Comparison of ENCODE assay signal across 8 mouse cellular contexts in the genomic region with DNA sequence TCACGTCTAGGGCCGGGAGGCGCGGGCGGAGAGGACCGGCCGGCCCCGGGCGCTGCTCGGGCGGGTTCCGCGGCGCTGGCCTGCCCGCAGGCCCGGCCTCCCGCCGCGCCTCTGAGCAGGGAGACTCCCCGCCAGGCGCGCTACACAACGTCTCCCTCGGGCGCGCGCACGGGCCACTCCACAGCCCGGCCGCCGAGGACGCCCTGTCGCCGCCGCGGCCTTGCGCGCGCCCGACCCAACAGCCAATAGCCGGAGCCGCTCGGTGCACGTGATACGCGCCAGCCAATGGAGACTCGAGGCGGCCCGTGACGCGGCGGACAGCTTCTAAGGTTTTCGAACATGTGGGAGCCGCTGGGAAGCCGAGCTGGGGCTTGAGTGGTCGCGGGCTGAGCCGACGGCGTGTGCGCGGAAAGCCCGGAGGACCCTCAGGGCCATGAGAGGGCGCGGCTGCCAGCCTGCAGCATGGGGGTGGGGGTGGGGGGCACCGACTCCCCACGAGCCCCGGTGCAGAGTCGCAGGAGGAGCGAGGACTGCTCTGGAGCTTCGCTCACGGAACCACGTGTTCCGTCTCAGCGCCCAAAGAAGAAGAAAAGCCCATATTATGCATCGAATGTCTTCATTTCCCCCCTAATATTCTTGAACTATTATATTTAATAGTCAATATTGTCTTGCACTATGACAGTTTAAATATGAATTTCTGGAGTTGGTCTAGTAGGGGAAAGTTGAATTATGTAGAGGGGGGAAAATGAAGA. TPM values are rescaled to one million over a fixed set of nuclear protein-coding genes. Genes with fewer than 3 reads are reported as not detected.
DNase-seq lines count a peak whose midpoint lies in the region; ATAC-seq and TF ChIP-seq lines count a peak whose summit lies in the region.

A gene (minus strand): TSS at position 232 of the 752 bp plus-strand sequence.

- peak; percentile 96 for ATAC-seq in limb, embryonic 12.5 days (ENCODE audit: insufficient number of reproducible peaks, insufficient read depth, low FRiP score, low TSS enrichment, low read depth)
- peak; percentile 99 for ATAC-seq in midbrain, embryonic 14.5 days (ENCODE audit: low FRiP score, low TSS enrichment)

- peak within 1 kb of the TSS; percentile 89 for H3K9ac ChIP-seq in limb, embryonic 12.5 days (replicated peaks)
- peak within 1 kb of the TSS; percentile 93 for H3K9ac ChIP-seq in midbrain, embryonic 14.5 days (replicated peaks; ENCODE audit: low read length)

- TF ChIP-seq CTCF in embryonic fibroblast, embryonic 13.5 days (IDR thresholded peaks at IDR 0.05; ENCODE audit: borderline replicate concordance, insufficient read depth, low read length): no peak

- H3K9me3 ChIP-seq in limb, embryonic 12.5 days: no peaks in the 10 kb centered on the region
- H3K9me3 ChIP-seq in midbrain, embryonic 14.5 days (ENCODE audit: control insufficient read depth, low read length): no peaks in the 10 kb centered on the region

- peak within 1 kb of the TSS; percentile 74 for H3K27ac ChIP-seq in embryonic fibroblast, embryonic 13.5 days (ENCODE audit: insufficient read depth, low read length)
- peak within 1 kb of the TSS; percentile 80 for H3K27ac ChIP-seq in limb, embryonic 12.5 days
- peak within 1 kb of the TSS; percentile 90 for H3K27ac ChIP-seq in midbrain, embryonic 14.5 days (replicated peaks; ENCODE audit: low read depth, low read length)

- H3K36me3 ChIP-seq in limb, embryonic 12.5 days: no peaks in the 10 kb centered on the region
- H3K36me3 ChIP-seq in midbrain, embryonic 14.5 days (ENCODE audit: control insufficient read depth, insufficient read depth, low read length): no peaks in the 10 kb centered on the region

- WGBS in limb, embryonic 12.5 days: 3% methylated on average over 76 of the region's 76 CpGs
- 2% methylated on average over 74 of the region's 76 CpGs for WGBS in midbrain, embryonic 14.5 days

- DNase-seq in 3T3-L1 (ENCODE audit: low read depth, low spot score): peak; percentile 88
- DNase-seq in brain, adult 2 months (ENCODE audit: low read depth, low spot score): peak; percentile 97
- DNase-seq in heart, adult 8-10 months (ENCODE audit: low spot score): peak; percentile 95
- peak; percentile 96 to 98 for DNase-seq in kidney, adult 8-10 months
- DNase-seq in midbrain, embryonic 14.5 days: peak; percentile 99
- DNase-seq in spleen, adult 12 weeks (ENCODE audit: low spot score): peak; percentile 90

- peak within 1 kb of the TSS; percentile 70 for H3K4me2 ChIP-seq in limb, embryonic 12.5 days
- peak within 1 kb of the TSS; percentile 76 for H3K4me2 ChIP-seq in midbrain, embryonic 14.5 days (ENCODE audit: low read length)

- TF ChIP-seq POLR2A in embryonic fibroblast, embryonic 13.5 days (IDR thresholded peaks at IDR 0.05; ENCODE audit: low read depth, low read length): peak; percentile 51

- H3K4me1 ChIP-seq in embryonic fibroblast, embryonic 13.5 days (ENCODE audit: control insufficient read depth, insufficient read depth, low read length): no peaks in the 10 kb centered on the region
- 0 out of 2 replicates have a peak, but pooled peaks cover 5% of the 10 kb centered on the region for H3K4me1 ChIP-seq in limb, embryonic 12.5 days (replicated peaks)
- 0 out of 2 replicates have a peak, but pooled peaks cover 8% of the 10 kb centered on the region for H3K4me1 ChIP-seq in midbrain, embryonic 14.5 days (ENCODE audit: control insufficient read depth, insufficient read depth, low read length)

- H3K27me3 ChIP-seq in limb, embryonic 12.5 days: no peaks in the 10 kb centered on the region
- H3K27me3 ChIP-seq in midbrain, embryonic 14.5 days (ENCODE audit: control insufficient read depth, insufficient read depth, low read length): peaks cover 3% of the 10 kb centered on the region; the same call in 1 of the 2 replicates

- H3K4me3 ChIP-seq in embryonic fibroblast, embryonic 13.5 days (ENCODE audit: insufficient read depth, low read length): peak within 1 kb of the TSS; percentile 76
- H3K4me3 ChIP-seq in limb, embryonic 12.5 days (replicated peaks): peak within 1 kb of the TSS; percentile 78
- peak within 1 kb of the TSS; percentile 79 for H3K4me3 ChIP-seq in midbrain, embryonic 14.5 days (replicated peaks; ENCODE audit: low read depth, low read length)

RNA-seq across cellular contexts. Expression of the gene that starts here (rescaled TPM):
- polyA plus RNA-seq in embryonic fibroblast, embryonic 13.5 days (2011; ENCODE audit: insufficient read length, low read depth, missing spikeins): 15.4 and 15.7 TPM in 2 replicates
- total RNA-seq in heart, adult 8-10 months (2022): 1 to 10 TPM; 4.7 to 5.9 (median 5.7) TPM
- polyA plus RNA-seq in limb, embryonic 12.5 days (2016; fragmentation: Nextera tagmentation; extraction: Ambion mirVana): 20.1 and 21.1 TPM in 2 replicates
- 17.5 and 20.0 TPM in 2 replicates for polyA plus RNA-seq in midbrain, embryonic 14.5 days (2014; fragmentation: Nextera tagmentation; extraction: Ambion mirVana)

Comparison
In these comparisons a context has a peak if more than half of its experiments do, and no peak if none do; other contexts are left out.
1. Peak in every context shown above with its lines: DNase-seq, ATAC-seq, H3K4me3 ChIP-seq and H3K27ac ChIP-seq.